Mouse (Mus musculus) lung, adult 18-20 months (tissue): ENCODE data around the gene Strn.

Experiments used
- DNase-seq, 2 experiments: peaks; one replicate each; pipeline ENCODE4 v3.0.0; 2022; ENCODE audit warnings: mixed read lengths in 2 of 2

The Strn gene

GRCm38 (mm10) chr17:78614481-78614880 lies 122.5 kb downstream of the Strn start:
- DNase-seq = no peak

GRCm38 (mm10) chr17:78611117-78611516 lies 125.9 kb downstream of the Strn start:
- no peak for DNase-seq

DNA sequence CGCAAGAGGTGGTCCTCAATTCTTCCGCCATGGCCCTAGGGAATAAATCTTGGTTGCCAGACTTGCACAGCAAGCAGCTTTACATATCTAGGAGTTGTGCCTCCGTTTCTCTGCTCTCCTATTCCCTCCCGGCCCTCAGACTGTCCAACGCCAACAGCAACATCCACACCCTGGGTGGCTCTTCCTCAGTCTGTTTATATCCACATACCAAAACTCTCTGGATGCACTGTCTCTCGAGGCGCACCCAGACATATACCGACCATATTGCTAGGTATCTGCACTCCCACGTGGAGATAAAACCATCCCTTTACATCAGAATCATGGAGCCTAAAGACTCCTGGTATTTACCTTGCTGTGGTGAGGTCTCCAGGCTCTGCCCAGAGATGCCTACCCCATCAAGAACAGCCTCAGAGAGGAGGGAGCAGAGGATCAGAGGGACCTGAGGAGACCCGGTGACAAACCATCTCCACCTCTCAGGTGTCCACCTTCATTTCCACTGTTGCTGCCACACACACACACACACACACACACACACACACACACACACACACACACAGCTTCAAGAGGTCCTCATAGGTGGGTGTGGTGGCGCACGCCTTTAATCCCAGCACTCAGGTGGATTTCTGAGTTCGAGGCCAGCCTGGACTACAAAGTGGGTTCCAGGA lies 127.7 kb downstream of the Strn start:
- DNase-seq = no peak

DNA sequence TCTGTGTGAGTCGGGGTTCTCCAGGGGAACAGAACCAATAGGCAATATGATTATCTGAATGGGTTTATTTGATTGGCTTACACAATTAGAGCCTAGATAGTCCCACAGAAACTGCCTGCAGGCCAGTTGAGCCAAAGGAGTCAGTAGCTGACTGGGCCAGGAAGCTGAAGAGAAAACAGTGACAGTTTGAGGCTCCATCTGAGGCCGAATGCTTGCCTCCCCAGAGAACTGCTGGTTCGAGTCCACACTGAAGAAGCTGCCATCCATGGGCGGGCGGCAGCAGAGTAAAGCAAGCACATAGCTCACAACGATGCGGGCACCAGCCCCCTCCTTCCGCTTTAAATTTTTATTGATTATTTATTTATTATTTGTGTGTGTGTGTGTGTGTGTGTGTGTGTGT lies 128.3 kb downstream of the Strn start:
- DNase-seq = no peak

- DNase-seq = no peak
Measured at GRCm38 (mm10) chr17:78608135-78608670, 128.8 kb downstream of the Strn start.

- DNase-seq = peak; percentile 22 to 41
Measured at GRCm38 (mm10) chr17:78604431-78604830, 132.6 kb downstream of the Strn start.

DNA sequence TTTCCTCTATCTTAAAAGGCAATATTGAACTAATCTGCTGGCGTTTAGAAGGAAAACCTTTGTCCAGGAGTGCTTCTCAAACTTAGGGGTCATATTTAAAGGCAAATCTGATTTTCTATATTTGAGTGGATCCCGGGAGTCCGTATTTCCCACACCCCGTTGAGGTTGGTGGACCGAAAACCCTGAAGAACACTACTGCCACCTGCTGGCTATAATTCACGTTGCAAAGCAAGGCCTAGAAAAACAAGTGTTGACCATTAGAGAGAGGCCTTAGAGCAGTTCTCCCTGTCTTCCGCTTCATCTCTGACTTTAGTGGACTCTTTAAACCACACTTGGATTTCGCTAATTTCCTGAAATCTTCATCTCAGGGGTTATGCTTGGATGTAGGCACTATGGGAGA lies 133.1 kb downstream of the Strn start:
- peak; percentile 43 to 63 for DNase-seq

DNA sequence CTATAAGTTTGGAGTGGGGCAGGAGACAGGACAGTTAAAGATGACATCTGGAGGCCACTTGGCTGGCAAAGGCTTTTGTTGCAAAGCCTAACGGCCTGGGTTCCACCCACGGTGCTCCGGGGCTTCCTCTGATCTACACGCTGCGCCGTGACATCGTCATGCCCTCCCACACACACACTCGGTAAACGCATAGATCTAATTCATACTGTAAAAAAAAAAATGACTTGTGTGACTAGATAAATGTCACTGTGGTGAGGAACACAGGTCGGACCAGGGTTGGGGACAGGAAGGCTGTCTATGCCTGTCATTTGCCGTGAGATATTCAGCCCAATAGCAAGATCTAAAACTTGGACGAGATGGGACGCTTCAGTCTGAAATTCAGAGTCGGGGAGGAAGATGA lies 134.7 kb downstream of the Strn start:
- DNase-seq = no peak

GRCm38 (mm10) chr17:78601601-78602000 lies 135.4 kb downstream of the Strn start:
- no peak for DNase-seq

GRCm38 (mm10) chr17:78601042-78601441 lies 136.0 kb downstream of the Strn start:
- no peak for DNase-seq
